Mouse (Mus musculus): Measurements from ENCODE around the gene Hes5. TPM values are rescaled to one million over a fixed set of nuclear protein-coding genes. Genes with fewer than 3 reads are reported as not detected.

The Hes5 gene
- polyA plus RNA-seq, 1 experiment from 2014 or later = 47.4 TPM

DNA sequence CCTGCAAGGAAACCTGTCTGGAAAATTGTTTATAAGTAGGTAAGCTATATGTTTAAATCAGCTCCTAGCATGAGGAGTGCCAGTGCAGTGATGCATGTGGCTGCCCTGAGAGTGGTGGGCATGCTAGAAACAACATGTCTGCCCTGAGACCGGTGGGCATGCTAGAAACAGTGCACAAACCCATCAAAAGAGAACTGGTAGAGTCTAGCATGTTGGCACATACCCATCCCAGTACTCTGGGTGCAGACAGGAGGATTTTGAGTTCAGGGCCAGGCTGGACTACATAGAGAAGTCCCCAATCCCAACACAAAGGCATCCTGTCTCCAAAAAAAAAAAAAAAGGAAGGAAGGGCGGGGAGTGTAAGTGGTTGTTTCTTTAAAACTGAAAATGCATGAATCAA, 25.9 kb upstream of the Hes5 start:
- Histone ChIP-seq H3K27ac (replicated peaks; ENCODE audit: low read depth, low read length) (no peak overlapping the region), H3K27me3 (ENCODE audit: control insufficient read depth, insufficient read depth, low read length) (no peaks in the 10 kb centered on the region), H3K4me3 (ENCODE audit: low read depth, low read length) (no peak overlapping the region), H3K4me1 (ENCODE audit: control insufficient read depth, insufficient read depth, low read length) (no peaks in the 10 kb centered on the region), H3K9ac (replicated peaks; ENCODE audit: low read length) (no peak overlapping the region), H3K36me3 (replicated peaks; ENCODE audit: control insufficient read depth, insufficient read depth, low read depth, low read length) (no peaks in the 10 kb centered on the region), H3K9me3 (replicated peaks; ENCODE audit: control insufficient read depth, low read length) (no peaks in the 10 kb centered on the region), H3K4me2 (ENCODE audit: low read depth, low read length) (no peak overlapping the region)
- no peak for DNase-seq (ENCODE audit: low spot score)
- no peak for ATAC-seq (replicated peaks; ENCODE audit: insufficient number of reproducible peaks, low FRiP score, low TSS enrichment, low read depth)
- WGBS = 88% methylated on average over 2 of the region's 2 CpGs

DNA sequence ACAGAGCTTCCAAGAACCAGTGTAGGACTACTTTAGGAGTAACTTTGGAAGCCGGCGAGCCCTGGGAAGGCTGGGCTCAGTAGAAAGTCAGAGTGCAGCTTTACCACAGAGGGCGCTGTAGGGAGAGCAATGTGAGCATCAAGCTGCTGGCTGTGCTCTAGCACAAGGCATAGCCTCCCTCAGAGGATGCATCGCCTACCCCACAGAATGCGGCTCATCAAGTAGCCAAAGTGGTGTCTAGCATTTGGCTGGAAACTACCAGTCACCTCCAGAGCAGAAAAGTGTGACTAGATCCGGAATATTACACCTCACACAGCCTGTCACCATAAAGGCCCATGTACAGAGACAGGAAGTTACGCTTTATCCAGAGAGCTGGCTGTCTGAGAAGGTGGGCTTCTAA, 24.9 kb upstream of the Hes5 start:
- H3K4me1 ChIP-seq (ENCODE audit: control insufficient read depth, insufficient read depth, low read length) = no peaks in the 10 kb centered on the region
- H3K36me3 ChIP-seq (replicated peaks; ENCODE audit: control insufficient read depth, insufficient read depth, low read depth, low read length) = no peaks in the 10 kb centered on the region
- no peak overlapping the region for H3K9ac ChIP-seq (replicated peaks; ENCODE audit: low read length)
- H3K27ac ChIP-seq (replicated peaks; ENCODE audit: low read depth, low read length) = no peak overlapping the region
- H3K9me3 ChIP-seq (replicated peaks; ENCODE audit: control insufficient read depth, low read length) = no peaks in the 10 kb centered on the region
- H3K4me3 ChIP-seq (ENCODE audit: low read depth, low read length) = no peak overlapping the region
- H3K27me3 ChIP-seq (ENCODE audit: control insufficient read depth, insufficient read depth, low read length) = no peaks in the 10 kb centered on the region
- H3K4me2 ChIP-seq (ENCODE audit: low read depth, low read length) = no peak overlapping the region
- 74% methylated on average over 7 of the region's 7 CpGs for WGBS
- DNase-seq (ENCODE audit: low spot score) (no peak), ATAC-seq (replicated peaks; ENCODE audit: insufficient number of reproducible peaks, low FRiP score, low TSS enrichment, low read depth) (no peak)

GRCm38 (mm10) chr4:154936542-154937255, 24.0 kb upstream of the Hes5 start:
- Histone ChIP-seq H3K4me1 (ENCODE audit: control insufficient read depth, insufficient read depth, low read length) (no peaks in the 10 kb centered on the region), H3K4me3 (ENCODE audit: low read depth, low read length) (no peak overlapping the region), H3K36me3 (replicated peaks; ENCODE audit: control insufficient read depth, insufficient read depth, low read depth, low read length) (no peaks in the 10 kb centered on the region), H3K4me2 (ENCODE audit: low read depth, low read length) (no peak overlapping the region), H3K9ac (replicated peaks; ENCODE audit: low read length) (no peak overlapping the region), H3K27me3 (ENCODE audit: control insufficient read depth, insufficient read depth, low read length) (no peaks in the 10 kb centered on the region), H3K9me3 (replicated peaks; ENCODE audit: control insufficient read depth, low read length) (no peaks in the 10 kb centered on the region), H3K27ac (replicated peaks; ENCODE audit: low read depth, low read length) (no peak overlapping the region)
- 60% methylated on average over 8 of the region's 8 CpGs for WGBS
- ATAC-seq (replicated peaks; ENCODE audit: insufficient number of reproducible peaks, low FRiP score, low TSS enrichment, low read depth) (no peak), DNase-seq (ENCODE audit: low spot score) (no peak)

- no peak for DNase-seq (ENCODE audit: low spot score)
- no peak overlapping the region for H3K9ac ChIP-seq (replicated peaks; ENCODE audit: low read length)
- WGBS = 87% methylated on average over 1 of the region's 1 CpGs
- no peak overlapping the region for H3K4me2 ChIP-seq (ENCODE audit: low read depth, low read length)
- no peaks in the 10 kb centered on the region for H3K27me3 ChIP-seq (ENCODE audit: control insufficient read depth, insufficient read depth, low read length)
- ATAC-seq (replicated peaks; ENCODE audit: insufficient number of reproducible peaks, low FRiP score, low TSS enrichment, low read depth) = no peak
- no peak overlapping the region for H3K4me3 ChIP-seq (ENCODE audit: low read depth, low read length)
- H3K27ac ChIP-seq (replicated peaks; ENCODE audit: low read depth, low read length) = no peak overlapping the region
- H3K4me1 ChIP-seq (ENCODE audit: control insufficient read depth, insufficient read depth, low read length) = no peaks in the 10 kb centered on the region
- H3K9me3 ChIP-seq (replicated peaks; ENCODE audit: control insufficient read depth, low read length) = no peaks in the 10 kb centered on the region
- H3K36me3 ChIP-seq (replicated peaks; ENCODE audit: control insufficient read depth, insufficient read depth, low read depth, low read length) = no peaks in the 10 kb centered on the region
Observed at GRCm38 (mm10) chr4:154937746-154938145, 23.0 kb upstream of the Hes5 start.

GRCm38 (mm10) chr4:154940156-154940555, 20.6 kb upstream of the Hes5 start:
- 83% methylated on average over 2 of the region's 2 CpGs for WGBS
- no peak overlapping the region for H3K4me3 ChIP-seq (ENCODE audit: low read depth, low read length)
- no peaks in the 10 kb centered on the region for H3K27me3 ChIP-seq (ENCODE audit: control insufficient read depth, insufficient read depth, low read length)
- DNase-seq (ENCODE audit: low spot score) = no peak
- H3K4me2 ChIP-seq (ENCODE audit: low read depth, low read length) = no peak overlapping the region
- H3K27ac ChIP-seq (replicated peaks; ENCODE audit: low read depth, low read length) = no peak overlapping the region
- no peak for ATAC-seq (replicated peaks; ENCODE audit: insufficient number of reproducible peaks, low FRiP score, low TSS enrichment, low read depth)
- H3K9ac ChIP-seq (replicated peaks; ENCODE audit: low read length) = no peak overlapping the region
- no peaks in the 10 kb centered on the region for H3K4me1 ChIP-seq (ENCODE audit: control insufficient read depth, insufficient read depth, low read length)
- H3K36me3 ChIP-seq (replicated peaks; ENCODE audit: control insufficient read depth, insufficient read depth, low read depth, low read length) = no peaks in the 10 kb centered on the region
- no peaks in the 10 kb centered on the region for H3K9me3 ChIP-seq (replicated peaks; ENCODE audit: control insufficient read depth, low read length)

- no peak for ATAC-seq (replicated peaks; ENCODE audit: insufficient number of reproducible peaks, low FRiP score, low TSS enrichment, low read depth)
- H3K4me2 ChIP-seq (ENCODE audit: low read depth, low read length) = no peak overlapping the region
- no peak for DNase-seq (ENCODE audit: low spot score)
- H3K27ac ChIP-seq (replicated peaks; ENCODE audit: low read depth, low read length) = no peak overlapping the region
- 94% methylated on average over 5 of the region's 5 CpGs for WGBS
- no peak overlapping the region for H3K4me3 ChIP-seq (ENCODE audit: low read depth, low read length)
- H3K9me3 ChIP-seq (replicated peaks; ENCODE audit: control insufficient read depth, low read length) = no peaks in the 10 kb centered on the region
- H3K4me1 ChIP-seq (ENCODE audit: control insufficient read depth, insufficient read depth, low read length) = peaks cover 3% of the 10 kb centered on the region; the same call in 1 of the 2 replicates
- H3K9ac ChIP-seq (replicated peaks; ENCODE audit: low read length) = no peak overlapping the region
- no peaks in the 10 kb centered on the region for H3K27me3 ChIP-seq (ENCODE audit: control insufficient read depth, insufficient read depth, low read length)
- H3K36me3 ChIP-seq (replicated peaks; ENCODE audit: control insufficient read depth, insufficient read depth, low read depth, low read length) = no peaks in the 10 kb centered on the region
Observed at GRCm38 (mm10) chr4:154941831-154942230, 18.9 kb upstream of the Hes5 start.

GRCm38 (mm10) chr4:154942632-154943322, 17.9 kb upstream of the Hes5 start:
- no peak for ATAC-seq (replicated peaks; ENCODE audit: insufficient number of reproducible peaks, low FRiP score, low TSS enrichment, low read depth)
- no peaks in the 10 kb centered on the region for H3K36me3 ChIP-seq (replicated peaks; ENCODE audit: control insufficient read depth, insufficient read depth, low read depth, low read length)
- WGBS = 85% methylated on average over 10 of the region's 10 CpGs

GRCm38 (mm10) chr4:154943323-154944039, 17.2 kb upstream of the Hes5 start:
- no peak for DNase-seq (ENCODE audit: low spot score)
- H3K4me2 ChIP-seq (ENCODE audit: low read depth, low read length) = no peak overlapping the region
- no peak for ATAC-seq (replicated peaks; ENCODE audit: insufficient number of reproducible peaks, low FRiP score, low TSS enrichment, low read depth)
- peaks cover 3% of the 10 kb centered on the region; the same call in 1 of the 2 replicates for H3K4me1 ChIP-seq (ENCODE audit: control insufficient read depth, insufficient read depth, low read length)
- WGBS = 84% methylated on average over 6 of the region's 6 CpGs
- H3K9me3 ChIP-seq (replicated peaks; ENCODE audit: control insufficient read depth, low read length) = no peaks in the 10 kb centered on the region
- peaks cover under 1% of the 10 kb centered on the region; the same call in 1 of the 2 replicates for H3K27me3 ChIP-seq (ENCODE audit: control insufficient read depth, insufficient read depth, low read length)
- H3K36me3 ChIP-seq (replicated peaks; ENCODE audit: control insufficient read depth, insufficient read depth, low read depth, low read length) = no peaks in the 10 kb centered on the region
- H3K4me3 ChIP-seq (ENCODE audit: low read depth, low read length) = no peak overlapping the region
- H3K27ac ChIP-seq (replicated peaks; ENCODE audit: low read depth, low read length) = no peak overlapping the region
- H3K9ac ChIP-seq (replicated peaks; ENCODE audit: low read length) = no peak overlapping the region

More at GRCm38 (mm10) chr4:154942632-154943322, 17.9 kb upstream of the Hes5 start:
- DNase-seq (ENCODE audit: low spot score) = no peak
- Histone ChIP-seq H3K9ac (replicated peaks; ENCODE audit: low read length) (no peak overlapping the region), H3K27me3 (ENCODE audit: control insufficient read depth, insufficient read depth, low read length) (no peaks in the 10 kb centered on the region), H3K27ac (replicated peaks; ENCODE audit: low read depth, low read length) (no peak overlapping the region), H3K4me2 (ENCODE audit: low read depth, low read length) (no peak overlapping the region), H3K4me1 (ENCODE audit: control insufficient read depth, insufficient read depth, low read length) (peaks cover 3% of the 10 kb centered on the region; the same call in 1 of the 2 replicates), H3K4me3 (ENCODE audit: low read depth, low read length) (no peak overlapping the region), H3K9me3 (replicated peaks; ENCODE audit: control insufficient read depth, low read length) (no peaks in the 10 kb centered on the region)
